Mouse (Mus musculus) heart, embryonic 16.5 days (tissue): ENCODE results near the gene Hoxb6. TPM values are rescaled to one million over a fixed set of nuclear protein-coding genes. Genes with fewer than 3 reads are reported as not detected.

Source experiments
- ATAC-seq: fragments of 200-750 bp; cut with Nextera tagmentation; replicated peaks from 2 replicates; pipeline ENCODE4 v1.8.0; 2017; ENCODE audit warnings: moderate number of reproducible peaks; ENCODE audit not compliant: insufficient read depth, low FRiP score; ENCODE audit errors: extremely low read depth
- H3K27ac ChIP-seq: fragments of 300-500 bp; sonication (generic); 2 replicates; pipeline ENCODE4 v1.5.1; 2014; ENCODE audit warnings: mild to moderate bottlenecking, low read length, control low read depth, moderate library complexity
- H3K27me3 ChIP-seq: fragments of 300-500 bp; sonication (generic); 2 replicates; pipeline ENCODE4 v1.6.1; 2014; ENCODE audit warnings: low read length, mixed read lengths; ENCODE audit not compliant: control insufficient read depth, insufficient read depth
- H3K36me3 ChIP-seq: fragments of 300-500 bp; sonication (generic); 2 replicates; pipeline ENCODE4 v1.6.1; 2014; ENCODE audit not compliant: control insufficient read depth, insufficient read depth
- H3K4me1 ChIP-seq: fragments of 300-500 bp; sonication (generic); 2 replicates; pipeline ENCODE4 v1.6.1; 2014; ENCODE audit warnings: low read length, mixed read lengths; ENCODE audit not compliant: control insufficient read depth, insufficient read depth
- H3K4me2 ChIP-seq: fragments of 300-500 bp; sonication (generic); 2 replicates; pipeline ENCODE4 v1.6.1; 2014; ENCODE audit warnings: low read depth, mild to moderate bottlenecking, control low read depth, low read length
- H3K4me3 ChIP-seq: fragments of 300-500 bp; sonication (generic); 2 replicates; pipeline ENCODE4 v1.5.1; 2014; ENCODE audit warnings: mild to moderate bottlenecking, control low read depth, low read length
- H3K9ac ChIP-seq: fragments of 300-500 bp; sonication (generic); 2 replicates; pipeline ENCODE4 v1.6.1; 2014; ENCODE audit warnings: low read length, control low read depth
- H3K9me3 ChIP-seq: fragments of 300-500 bp; sonication (generic); replicated peaks from 2 replicates; pipeline ENCODE4 v1.6.1; 2016; ENCODE audit warnings: low read length; ENCODE audit not compliant: control insufficient read depth
- WGBS: fragments of 180-500 bp; shearing (Covaris S2); extraction: QIAGEN DNeasy Blood & Tissue Kit; methylation state at CpG from one replicate; pipeline ENCODE4 v1.1.7; 2014; 5-methylcytosine and 5-hydroxymethylcytosine counted together
- polyA plus RNA-seq: library from polyadenylated mRNA; unstranded; fragments of >200 nt; fragmentation: Nextera tagmentation; extraction: Ambion mirVana; gene quantifications from 2 replicates; pipeline ENCODE4 v1.2.1, GENCODE M21; 2015

Hoxb6 gene
- polyA plus RNA-seq, 1 experiment from 2014 or later: not detected

GRCm38 (mm10) chr11:96310183-96310938 lies 18.1 kb downstream of the Hoxb6 start:
- no peaks in the 10 kb centered on the region for H3K9me3 ChIP-seq
- no peak overlapping the region for H3K4me3 ChIP-seq
- WGBS: 16% methylated on average over 20 of the region's 20 CpGs
- H3K9ac ChIP-seq: no peak overlapping the region
- no peak overlapping the region for H3K27ac ChIP-seq
- H3K4me1 ChIP-seq: 0 out of 2 replicates have a peak, but pooled peaks cover 2% of the 10 kb centered on the region
- peaks cover 95% of the 10 kb centered on the region for H3K27me3 ChIP-seq
- no peak for ATAC-seq
- peak overlapping the region; percentile 6; the same call in 1 of the 2 replicates for H3K4me2 ChIP-seq
- H3K36me3 ChIP-seq: no peaks in the 10 kb centered on the region

GRCm38 (mm10) chr11:96311097-96311496 lies 18.8 kb downstream of the Hoxb6 start:
- Histone ChIP-seq H3K9ac (no peak overlapping the region), H3K27ac (no peak overlapping the region), H3K27me3 (peaks cover 95% of the 10 kb centered on the region), H3K4me1 (0 out of 2 replicates have a peak, but pooled peaks cover 2% of the 10 kb centered on the region), H3K36me3 (no peaks in the 10 kb centered on the region), H3K4me2 (peak overlapping the region; percentile 47), H3K9me3 (no peaks in the 10 kb centered on the region), H3K4me3 (peak overlapping the region; percentile 35)
- no peak for ATAC-seq
- 12% methylated on average over 6 of the region's 6 CpGs for WGBS

GRCm38 (mm10) chr11:96311520-96312417 lies 19.5 kb downstream of the Hoxb6 start:
- Histone ChIP-seq H3K27ac (no peak overlapping the region), H3K4me1 (0 out of 2 replicates have a peak, but pooled peaks cover 2% of the 10 kb centered on the region), H3K36me3 (no peaks in the 10 kb centered on the region), H3K9ac (no peak overlapping the region), H3K4me3 (peak overlapping the region; percentile 35), H3K4me2 (peak overlapping the region; percentile 47), H3K9me3 (no peaks in the 10 kb centered on the region), H3K27me3 (peaks cover 95% of the 10 kb centered on the region)
- ATAC-seq: 0 out of 2 replicates have a peak, but pooled peaks have one; percentile 69
- 2% methylated on average over 30 of the region's 31 CpGs for WGBS

GRCm38 (mm10) chr11:96313134-96313533 lies 20.9 kb downstream of the Hoxb6 start:
- Histone ChIP-seq H3K4me2 (no peak overlapping the region), H3K9ac (no peak overlapping the region), H3K4me3 (no peak overlapping the region), H3K36me3 (no peaks in the 10 kb centered on the region), H3K27ac (no peak overlapping the region), H3K27me3 (peaks cover 92% of the 10 kb centered on the region), H3K9me3 (no peaks in the 10 kb centered on the region), H3K4me1 (0 out of 2 replicates have a peak, but pooled peaks cover 2% of the 10 kb centered on the region)
- 42% methylated on average over 2 of the region's 2 CpGs for WGBS
- ATAC-seq: no peak

DNA sequence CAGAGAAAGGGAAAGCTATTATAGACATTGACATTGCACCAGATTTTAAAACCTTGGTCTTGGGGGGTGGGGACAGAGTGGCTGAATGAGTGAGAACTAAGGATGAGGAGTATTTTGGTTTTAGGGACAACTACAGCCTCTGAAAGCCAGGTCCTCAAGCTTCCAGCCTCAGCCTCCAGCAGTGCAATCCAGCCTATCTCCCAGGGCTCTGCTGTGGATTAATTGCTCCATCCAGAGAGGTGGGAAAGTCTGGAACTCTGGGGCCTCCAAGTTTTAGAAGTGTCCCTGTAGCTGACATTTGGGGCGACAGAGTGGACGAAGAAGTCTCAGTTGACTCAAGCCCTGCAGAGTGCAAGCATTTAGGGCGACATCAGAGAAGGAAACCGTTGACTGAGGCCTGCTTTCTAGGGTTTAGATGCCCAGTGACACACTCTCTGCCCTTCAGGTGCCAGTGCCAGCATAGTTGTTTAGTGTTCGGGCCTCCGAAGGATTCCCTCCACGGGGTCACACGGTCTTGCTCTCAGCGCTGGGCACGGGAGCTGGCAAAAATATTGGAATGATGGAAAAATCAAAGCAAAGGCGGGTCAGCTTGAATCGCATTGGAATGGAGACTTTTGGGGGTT lies 21.6 kb downstream of the Hoxb6 start:
- Histone ChIP-seq H3K4me2 (peak overlapping the region; percentile 17), H3K9me3 (no peaks in the 10 kb centered on the region), H3K27ac (no peak overlapping the region), H3K4me3 (no peak overlapping the region), H3K4me1 (0 out of 2 replicates have a peak, but pooled peaks cover 2% of the 10 kb centered on the region), H3K27me3 (peaks cover 92% of the 10 kb centered on the region), H3K9ac (no peak overlapping the region), H3K36me3 (no peaks in the 10 kb centered on the region)
- WGBS: 20% methylated on average over 12 of the region's 12 CpGs
- no peak for ATAC-seq

- H3K9ac ChIP-seq: peak overlapping the region; percentile 42
- H3K4me2 ChIP-seq: peak overlapping the region; percentile 17
- ATAC-seq: no peak
Measured at GRCm38 (mm10) chr11:96314671-96315343, 22.5 kb downstream of the Hoxb6 start.

GRCm38 (mm10) chr11:96315344-96315681 lies 23.0 kb downstream of the Hoxb6 start:
- WGBS: 21% methylated on average over 5 of the region's 5 CpGs
- Histone ChIP-seq H3K4me3 (peak overlapping the region; percentile 33), H3K27me3 (peaks cover 90% of the 10 kb centered on the region), H3K4me2 (peak overlapping the region; percentile 17; the same call in 1 of the 2 replicates), H3K27ac (no peak overlapping the region), H3K4me1 (0 out of 2 replicates have a peak, but pooled peaks cover 2% of the 10 kb centered on the region), H3K9ac (no peak overlapping the region), H3K36me3 (no peaks in the 10 kb centered on the region), H3K9me3 (no peaks in the 10 kb centered on the region)
- ATAC-seq: no peak

More at GRCm38 (mm10) chr11:96314671-96315343, 22.5 kb downstream of the Hoxb6 start:
- WGBS: 3% methylated on average over 34 of the region's 34 CpGs
- Histone ChIP-seq H3K27me3 (peaks cover 92% of the 10 kb centered on the region), H3K4me1 (0 out of 2 replicates have a peak, but pooled peaks cover 2% of the 10 kb centered on the region), H3K9me3 (no peaks in the 10 kb centered on the region), H3K36me3 (no peaks in the 10 kb centered on the region), H3K4me3 (peak overlapping the region; percentile 33), H3K27ac (peak overlapping the region; percentile 4; the same call in 1 of the 2 replicates)
